Mouse (Mus musculus) layer of hippocampus, adult 9-10 months (tissue): ENCODE measurements around the gene Hist4h4.

ENCODE experiments used
- DNase-seq: peaks from one replicate; pipeline ENCODE4 v3.0.0; 2022; ENCODE audit warnings: low spot score

The Hist4h4 gene

GRCm38 (mm10) chr6:136803739-136804633, at the start of gene Hist4h4:
TSS of gene Hist4h4 (minus strand) at chr6:136804415.
- DNase-seq, result peak; percentile 98

- no peak for DNase-seq
Measured at GRCm38 (mm10) chr6:136852762-136853161, 48.5 kb upstream of the Hist4h4 start.

GRCm38 (mm10) chr6:136852348-136852747, 48.1 kb upstream of the Hist4h4 start:
- DNase-seq, result no peak

GRCm38 (mm10) chr6:136850267-136850666, 46.1 kb upstream of the Hist4h4 start:
- DNase-seq, result no peak

GRCm38 (mm10) chr6:136848971-136849370, 44.8 kb upstream of the Hist4h4 start:
- DNase-seq, result no peak

GRCm38 (mm10) chr6:136848399-136848798, 44.2 kb upstream of the Hist4h4 start:
- DNase-seq, result no peak

- no peak for DNase-seq
Measured at GRCm38 (mm10) chr6:136847790-136848189, 43.6 kb upstream of the Hist4h4 start.

- DNase-seq, result no peak
Measured at GRCm38 (mm10) chr6:136847267-136847666, 43.1 kb upstream of the Hist4h4 start.

GRCm38 (mm10) chr6:136845706-136846480, 41.7 kb upstream of the Hist4h4 start:
- DNase-seq, result no peak

GRCm38 (mm10) chr6:136844903-136845302, 40.7 kb upstream of the Hist4h4 start:
- DNase-seq, result no peak

GRCm38 (mm10) chr6:136837323-136837722, 33.1 kb upstream of the Hist4h4 start:
- DNase-seq, result no peak

GRCm38 (mm10) chr6:136835352-136835751, 31.1 kb upstream of the Hist4h4 start, which contains the start of gene Smco3:
TSS of gene Smco3 (minus strand) at chr6:136835452.
- no peak for DNase-seq

- no peak for DNase-seq
Measured at GRCm38 (mm10) chr6:136831712-136832111, 27.5 kb upstream of the Hist4h4 start.

- DNase-seq, result no peak
Measured at GRCm38 (mm10) chr6:136828681-136829080, 24.5 kb upstream of the Hist4h4 start.

GRCm38 (mm10) chr6:136827881-136828561, 23.8 kb upstream of the Hist4h4 start, which contains the start of gene Wbp11:
TSS of gene Wbp11 (minus strand) at chr6:136828233.
- peak; percentile 97 for DNase-seq

GRCm38 (mm10) chr6:136827516-136827880, 23.3 kb upstream of the Hist4h4 start, which contains the start of gene BC049715:
TSS of gene BC049715 (plus strand) at chr6:136827626.
- no peak for DNase-seq

- no peak for DNase-seq
Measured at GRCm38 (mm10) chr6:136827116-136827515, 22.9 kb upstream of the Hist4h4 start.

GRCm38 (mm10) chr6:136824987-136825386, 20.8 kb upstream of the Hist4h4 start:
- no peak for DNase-seq

GRCm38 (mm10) chr6:136821086-136821485, 16.9 kb upstream of the Hist4h4 start:
- DNase-seq, result no peak

GRCm38 (mm10) chr6:136820381-136820780, 16.2 kb upstream of the Hist4h4 start:
- no peak for DNase-seq

GRCm38 (mm10) chr6:136817549-136817948, 13.3 kb upstream of the Hist4h4 start:
- no peak for DNase-seq

- no peak for DNase-seq
Measured at GRCm38 (mm10) chr6:136816826-136817225, 12.6 kb upstream of the Hist4h4 start.
